20 mouse cellular contexts compared by ENCODE assay signal in the genomic region with DNA sequence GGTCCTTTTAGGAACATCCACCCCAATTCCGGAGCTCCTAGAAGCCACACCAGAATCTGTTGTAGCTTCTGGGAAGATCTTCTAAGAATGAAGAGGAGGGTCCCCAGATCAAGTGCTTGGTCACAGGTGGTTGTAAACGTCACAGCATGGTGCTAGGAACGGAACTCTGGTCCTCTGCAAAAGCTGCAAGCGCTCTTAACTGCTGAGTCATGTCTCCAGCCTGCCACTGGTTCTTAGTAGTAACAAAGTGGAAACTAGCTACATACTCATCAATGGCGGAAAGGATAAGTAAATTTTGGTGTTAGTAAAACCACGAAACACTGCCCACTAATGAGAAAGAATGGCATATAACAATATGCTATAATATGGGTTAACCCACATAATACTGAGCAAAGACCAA. TPM values are rescaled to one million over a fixed set of nuclear protein-coding genes. Genes with fewer than 3 reads are reported as not detected.
"Had no signal": no experiment of that assay in that cellular context is flagged by ENCODE, and none has a peak within 500 bp of the region (broad histone marks: within the 10 kb centered on the region; RNA-seq: fewer than 3 reads in every experiment).

No protein-coding gene starts in this region.

- H3K27ac ChIP-seq: liver, embryonic 15.5 days; lung, embryonic 15.5 days; midbrain, embryonic 10.5 days; midbrain, embryonic 13.5 days; midbrain, embryonic 15.5 days; neural tube, embryonic 12.5 days had no signal

- H3K9ac ChIP-seq: liver, embryonic 15.5 days; liver, postnatal 0 days; lung, embryonic 15.5 days; midbrain, embryonic 13.5 days; midbrain, embryonic 15.5 days; neural tube, embryonic 12.5 days had no signal

- H3K4me3 ChIP-seq: liver, embryonic 15.5 days; lung, embryonic 15.5 days; midbrain, embryonic 10.5 days; midbrain, embryonic 13.5 days; midbrain, embryonic 15.5 days; neural tube, embryonic 12.5 days had no signal

- H3K27me3 ChIP-seq: midbrain, embryonic 13.5 days; midbrain, embryonic 15.5 days; neural tube, embryonic 12.5 days had no signal

- DNase-seq: liver, postnatal 0 days; lung, adult 2 months; lung, postnatal 14 days; lung, postnatal 4 days; right cerebral cortex, postnatal 25 days; right cerebral cortex, postnatal 4 days; spleen, adult 18-20 months; thymus, adult 18-20 months; thymus, postnatal 14 days; thymus, postnatal 36 days had no signal

- H3K4me1 ChIP-seq: liver, embryonic 15.5 days had no signal

- H3K9me3 ChIP-seq: liver, embryonic 15.5 days; lung, embryonic 15.5 days; midbrain, embryonic 10.5 days; midbrain, embryonic 13.5 days; midbrain, embryonic 15.5 days; neural tube, embryonic 12.5 days had no signal

- H3K36me3 ChIP-seq: liver, embryonic 15.5 days; lung, embryonic 15.5 days; midbrain, embryonic 10.5 days; midbrain, embryonic 13.5 days; midbrain, embryonic 15.5 days; neural tube, embryonic 12.5 days had no signal

- H3K4me2 ChIP-seq: liver, embryonic 15.5 days; lung, embryonic 15.5 days; midbrain, embryonic 13.5 days; midbrain, embryonic 15.5 days; neural tube, embryonic 12.5 days had no signal

RNA-seq across cellular contexts. Expression of a gene that starts 4.3 kb away (rescaled TPM):
- total RNA-seq: megakaryocyte, adult 5-6 weeks; megakaryocyte-erythroid progenitor cell, adult 5-6 weeks; monocyte, adult 5-6 weeks; neutrophil, adult 5-6 weeks had no signal

RNA-seq across cellular contexts. Expression of a gene that starts 54.7 kb away (rescaled TPM):
- total RNA-seq: megakaryocyte-erythroid progenitor cell, adult 5-6 weeks had no signal
